Mouse (Mus musculus) heart, postnatal 0 days (tissue): ENCODE results near the gene Trim15. TPM values are rescaled to one million over a fixed set of nuclear protein-coding genes. Genes with fewer than 3 reads are reported as not detected.
"Not testable (repeated sequence)": the region's sequence is repeated elsewhere in the genome, so short reads cannot be mapped to it uniquely, and the experiment has no call there.

ENCODE experiments used
- ATAC-seq: fragments of 200-750 bp; cut with Nextera tagmentation; 2 replicates; pipeline ENCODE4 v1.8.0; 2017; ENCODE audit warnings: low read depth, moderate number of reproducible peaks, moderate library complexity; ENCODE audit not compliant: insufficient read depth
- DNase-seq: peaks from one replicate; pipeline ENCODE4 v3.0.0-alpha.2; 2016; ENCODE audit warnings: low spot score
- H3K27ac ChIP-seq: fragments of 300-500 bp; sonication (generic); 2 replicates; pipeline ENCODE4 v1.5.1; 2014; ENCODE audit warnings: low read depth, mild to moderate bottlenecking
- H3K27me3 ChIP-seq: fragments of 300-500 bp; sonication (generic); 2 replicates; pipeline ENCODE4 v1.6.1; 2014; ENCODE audit warnings: low read length, mixed read lengths; ENCODE audit not compliant: control insufficient read depth, insufficient read depth
- H3K36me3 ChIP-seq: fragments of 300-500 bp; sonication (generic); replicated peaks from 2 replicates; pipeline ENCODE4 v1.6.1; 2014; ENCODE audit warnings: low read length, mixed read lengths; ENCODE audit not compliant: control insufficient read depth, insufficient read depth
- H3K4me1 ChIP-seq: fragments of 300-500 bp; sonication (generic); 2 replicates; pipeline ENCODE4 v1.6.1; 2014; ENCODE audit warnings: antibody characterized with exemption; ENCODE audit not compliant: control insufficient read depth, insufficient read depth
- H3K4me2 ChIP-seq: fragments of 300-500 bp; sonication (generic); 2 replicates; pipeline ENCODE4 v1.6.1; 2014; ENCODE audit warnings: low read depth, mild to moderate bottlenecking, low read length, moderate library complexity
- H3K4me3 ChIP-seq: fragments of 300-500 bp; sonication (generic); 2 replicates; pipeline ENCODE4 v1.5.1; 2014; ENCODE audit warnings: low read depth, low read length
- H3K9ac ChIP-seq: fragments of 300-500 bp; sonication (generic); replicated peaks from 2 replicates; pipeline ENCODE4 v1.6.1; 2014; ENCODE audit warnings: low read depth, low read length, mixed read lengths
- H3K9me3 ChIP-seq: fragments of 300-500 bp; sonication (generic); replicated peaks from 2 replicates; pipeline ENCODE4 v1.6.1; 2016; ENCODE audit warnings: low read length; ENCODE audit not compliant: control insufficient read depth
- CTCF ChIP-seq: IDR thresholded peaks from 2 replicates; pipeline ENCODE4 v1.5.1; 2016; ENCODE audit warnings: antibody characterized with exemption, control low read depth, low read depth
- EP300 ChIP-seq: IDR thresholded peaks from 2 replicates; pipeline ENCODE4 v1.6.1; 2016; ENCODE audit warnings: antibody characterized with exemption, low read depth
- WGBS: fragments of 180-500 bp; shearing (Covaris S2); extraction: QIAGEN DNeasy Blood & Tissue Kit; methylation state at CpG from one replicate; pipeline ENCODE4 v1.1.7; 2014; 5-methylcytosine and 5-hydroxymethylcytosine counted together
- polyA plus RNA-seq: library from polyadenylated mRNA; unstranded; fragments of >200 nt; fragmentation: Nextera tagmentation; extraction: Ambion mirVana; gene quantifications from 2 replicates; pipeline ENCODE4 v1.2.1, GENCODE M21; 2015
- total RNA-seq: library from RNA; depleted of rRNA; stranded (reverse); fragments of >200 nt; gene quantifications from 2 replicates; pipeline ENCODE4 v1.2.3, GENCODE M21; 2014; ENCODE audit warnings: low replicate concordance

Trim15 gene
- total and polyA plus RNA-seq, 2 experiments from 2014 or later: not detected

DNA sequence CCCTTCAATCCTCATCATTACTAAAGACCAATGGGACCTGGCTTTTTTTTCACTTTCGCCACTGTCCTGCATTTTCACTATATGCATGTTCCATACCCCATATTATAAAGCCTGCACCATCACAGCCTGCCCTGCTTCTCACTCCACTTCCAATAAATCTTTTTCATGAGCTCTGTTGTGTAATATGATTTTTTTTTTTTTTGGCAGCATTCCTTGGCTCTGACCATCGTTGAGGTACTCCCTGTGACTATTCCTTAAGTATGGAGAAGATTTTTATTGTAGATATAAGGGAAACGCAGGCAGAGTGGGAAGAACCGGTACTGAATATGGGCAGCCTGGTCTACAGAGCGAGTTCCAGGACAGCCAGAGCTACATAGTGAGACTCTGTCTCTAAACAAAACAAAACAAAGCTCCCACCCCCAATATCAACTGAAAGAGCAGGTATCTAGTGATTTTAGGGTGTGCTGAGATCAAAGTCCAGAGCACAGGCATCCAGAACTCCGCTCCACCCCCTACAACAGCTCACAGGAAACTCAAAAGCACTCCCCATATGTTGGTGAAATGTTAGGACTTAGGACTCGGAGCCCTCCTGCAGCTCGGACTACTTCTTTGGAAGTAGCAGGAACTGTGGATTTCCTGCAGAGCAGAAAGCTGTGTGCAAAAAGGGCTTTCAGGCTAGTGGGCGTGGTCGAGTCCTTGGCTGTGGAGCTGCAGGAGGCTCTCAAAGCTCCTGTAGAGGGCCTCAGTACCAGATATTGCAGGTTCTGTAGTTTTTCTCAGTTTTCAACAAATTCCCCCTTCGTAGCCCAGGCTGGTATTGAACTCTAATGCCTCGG lies 31.2 kb downstream of the Trim15 start:
- no peak for ATAC-seq
- Histone ChIP-seq H3K27ac (peak overlapping the region; percentile 93), H3K4me3 (peak overlapping the region; percentile 69), H3K4me2 (peak overlapping the region; percentile 69), H3K4me1 (peaks cover 8% of the 10 kb centered on the region), H3K9me3 (no peaks in the 10 kb centered on the region), H3K9ac (0 out of 2 replicates have a peak overlapping the region, but pooled peaks have one; percentile 26), H3K27me3 (no peaks in the 10 kb centered on the region), H3K36me3 (0 out of 2 replicates have a peak, but pooled peaks cover 9% of the 10 kb centered on the region)
- TF ChIP-seq CTCF: peak; percentile 17
- no peak for TF ChIP-seq EP300
- peak; percentile 54 for DNase-seq
- WGBS: 34% methylated on average over 12 of the region's 12 CpGs

DNA sequence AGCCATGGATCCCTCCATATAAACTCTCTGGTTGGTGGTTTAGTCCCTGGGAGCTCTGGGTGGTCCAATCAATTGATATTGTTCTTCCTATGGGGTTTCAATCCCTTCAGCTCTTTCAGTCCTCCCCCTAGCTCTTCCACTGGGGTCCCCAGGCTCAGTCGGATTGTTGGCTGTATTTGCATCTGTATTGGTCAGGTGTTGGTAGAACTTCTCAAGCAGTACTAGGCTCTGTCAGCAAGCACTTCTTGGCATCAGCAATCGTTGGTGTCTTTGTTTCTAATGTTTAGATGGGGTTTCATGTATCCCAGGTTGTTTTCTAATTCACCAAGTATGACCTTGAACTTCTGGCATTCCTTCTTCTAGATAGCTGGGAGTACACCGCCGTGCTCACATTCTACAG lies 34.3 kb downstream of the Trim15 start:
- WGBS: 47% methylated on average over 4 of the region's 4 CpGs
- no peaks in the 10 kb centered on the region for H3K27me3 ChIP-seq
- no peak overlapping the region for H3K9ac ChIP-seq
- H3K36me3 ChIP-seq: no peaks in the 10 kb centered on the region
- no peak overlapping the region for H3K27ac ChIP-seq
- ATAC-seq: no peak
- no peak overlapping the region for H3K4me3 ChIP-seq
- H3K4me2 ChIP-seq: no peak overlapping the region
- no peak for DNase-seq
- TF ChIP-seq CTCF: no peak
- TF ChIP-seq EP300: no peak
- no peaks in the 10 kb centered on the region for H3K9me3 ChIP-seq
- H3K4me1 ChIP-seq: peaks cover 8% of the 10 kb centered on the region

DNA sequence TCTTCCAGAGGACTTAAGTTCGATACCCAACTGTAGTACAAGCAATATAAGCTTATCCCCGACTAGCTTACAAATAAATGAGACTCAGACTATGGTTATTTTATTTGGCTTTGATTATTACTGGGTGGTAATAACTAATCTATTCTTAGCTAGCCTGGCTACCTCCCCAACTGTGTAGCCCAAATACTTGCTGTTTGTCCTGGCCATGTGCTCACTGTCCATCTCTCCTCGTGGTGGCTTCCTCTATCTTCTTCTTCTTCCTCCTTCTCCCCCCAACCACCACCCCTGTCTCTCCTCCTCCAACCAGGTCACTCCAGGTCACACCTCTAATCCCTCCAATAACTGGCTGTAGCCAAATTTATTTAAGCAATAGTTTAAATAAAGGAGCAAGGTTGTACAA lies 36.5 kb downstream of the Trim15 start:
- TF ChIP-seq CTCF: no peak
- TF ChIP-seq EP300: no peak
- no peaks in the 10 kb centered on the region for H3K36me3 ChIP-seq
- ATAC-seq (no peak), DNase-seq (no peak)
- no peaks in the 10 kb centered on the region for H3K9me3 ChIP-seq
- H3K4me1 ChIP-seq: no peaks in the 10 kb centered on the region
- H3K4me2 ChIP-seq: no peak overlapping the region
- 66% methylated on average over 3 of the region's 3 CpGs for WGBS
- H3K9ac ChIP-seq: no peak overlapping the region
- no peak overlapping the region for H3K4me3 ChIP-seq
- H3K27me3 ChIP-seq: no peaks in the 10 kb centered on the region
- no peak overlapping the region for H3K27ac ChIP-seq

DNA sequence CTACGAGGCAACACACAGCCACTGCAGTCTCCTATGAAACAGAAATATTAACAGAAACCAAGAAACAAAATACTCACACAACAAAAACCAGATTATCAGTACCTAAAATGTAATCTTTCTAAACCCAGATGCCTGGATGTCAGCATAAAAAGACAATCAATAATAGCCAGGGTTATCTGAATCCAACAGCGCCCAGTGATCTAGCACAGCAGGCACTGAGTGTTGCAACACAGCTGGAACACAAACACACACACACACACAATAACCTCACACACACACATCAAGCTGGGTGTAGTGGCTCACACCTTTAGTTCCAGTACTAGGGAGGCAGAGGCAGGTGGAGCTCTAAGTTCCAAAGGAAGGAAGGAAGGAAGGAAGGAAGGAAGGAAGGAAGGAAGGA lies 38.5 kb downstream of the Trim15 start:
- no peaks in the 10 kb centered on the region for H3K4me1 ChIP-seq
- ATAC-seq (no peak), DNase-seq (no peak)
- no peak overlapping the region for H3K27ac ChIP-seq
- TF ChIP-seq EP300 (no peak), CTCF (no peak)
- no peak overlapping the region for H3K4me2 ChIP-seq
- no peaks in the 10 kb centered on the region for H3K36me3 ChIP-seq
- no peak overlapping the region for H3K9ac ChIP-seq
- no peaks in the 10 kb centered on the region for H3K9me3 ChIP-seq
- 69% methylated on average over 2 of the region's 2 CpGs for WGBS
- H3K4me3 ChIP-seq: no peak overlapping the region
- no peaks in the 10 kb centered on the region for H3K27me3 ChIP-seq

DNA sequence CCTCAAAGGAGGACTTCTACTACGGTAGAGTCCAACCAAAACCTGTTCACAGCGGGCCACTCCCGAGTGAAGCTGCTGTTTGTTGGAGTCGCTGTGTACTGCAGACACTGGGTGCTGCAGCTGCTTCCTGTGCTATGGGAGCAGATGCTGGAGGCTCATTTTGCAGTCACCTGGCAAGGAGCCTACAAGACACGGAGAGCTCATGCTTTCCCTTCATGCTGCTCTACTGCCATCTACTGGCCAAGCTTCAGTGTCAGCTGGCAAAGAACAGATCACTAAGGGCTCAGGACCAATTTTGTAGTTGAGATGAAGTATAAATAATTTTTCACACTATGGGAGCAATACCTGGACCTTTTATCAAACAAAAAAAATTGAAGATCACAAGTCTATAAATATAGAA lies 41.0 kb downstream of the Trim15 start:
- H3K4me3 ChIP-seq, H3K9ac ChIP-seq, H3K4me1 ChIP-seq, H3K27me3 ChIP-seq, H3K9me3 ChIP-seq, H3K36me3 ChIP-seq, H3K4me2 ChIP-seq, H3K27ac ChIP-seq: not testable (repeated sequence)
- DNase-seq: peak; percentile 82
- peak; percentile 75 for ATAC-seq
- 18% methylated on average over 5 of the region's 5 CpGs for WGBS
- TF ChIP-seq CTCF: peak; percentile 78

DNA sequence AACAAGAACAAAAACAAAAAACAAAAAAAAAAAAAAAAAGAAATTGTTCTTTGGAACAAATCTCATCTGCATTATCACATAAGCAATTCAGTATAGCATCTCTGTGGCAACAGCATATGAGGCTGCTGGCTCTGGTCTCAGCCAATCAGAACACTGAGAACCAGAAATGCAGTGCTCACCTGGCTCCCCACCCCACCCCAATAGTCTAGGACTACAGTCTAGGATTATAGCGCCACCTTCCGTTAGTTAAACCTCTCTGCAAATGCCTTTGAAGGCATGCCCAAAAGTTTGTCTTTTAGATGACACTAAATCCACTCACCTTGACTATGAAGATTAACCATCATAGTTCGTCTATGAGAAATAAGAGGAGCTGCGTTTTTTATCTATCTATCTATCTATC lies 41.5 kb downstream of the Trim15 start:
- Histone ChIP-seq H3K27me3 (no peaks in the 10 kb centered on the region), H3K36me3 (no peaks in the 10 kb centered on the region), H3K27ac (no peak overlapping the region), H3K9ac (no peak overlapping the region), H3K4me2 (no peak overlapping the region), H3K4me1 (no peaks in the 10 kb centered on the region), H3K4me3 (no peak overlapping the region), H3K9me3 (no peaks in the 10 kb centered on the region)
- 20% methylated on average over 4 of the region's 4 CpGs for WGBS
- DNase-seq (no peak), ATAC-seq (no peak)
- TF ChIP-seq CTCF (no peak; the same call in 1 of the 2 replicates), EP300 (no peak)
